Mouse (Mus musculus) monocyte, adult 2 months (primary cell): ENCODE measurements at regions not wholly inside any gene's neighbourhood (a gene's known extent, or its start where the extent isn't known, plus 50 kb on each side); places are given as distances from the start of the nearest gene placed in this dataset.

Experiments used
- DNase-seq, 2 experiments: peaks; one replicate each; pipeline ENCODE4 v3.0.0; 2022; ENCODE audit warnings: low spot score in 2 of 2, low read depth in 1 of 2

DNA sequence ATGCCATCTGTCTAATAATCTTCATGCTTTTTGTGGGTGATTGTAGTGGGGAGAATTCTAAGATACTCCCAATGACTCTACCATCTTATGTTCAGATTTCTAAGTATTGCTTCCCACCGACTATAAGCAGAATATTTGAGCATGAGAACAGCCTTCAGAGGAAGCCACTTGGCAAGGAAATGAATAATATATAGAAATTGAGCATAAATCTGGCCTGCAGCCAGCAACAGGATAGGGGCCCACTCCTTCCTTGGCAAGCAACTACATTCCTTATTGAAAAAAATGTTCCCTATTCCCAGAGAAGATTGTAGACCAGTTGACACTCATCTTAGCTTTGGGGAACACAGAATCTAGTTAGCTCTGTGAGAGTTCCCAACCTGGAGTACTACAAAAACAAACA lies 591.5 kb upstream of the A1bg start:
- DNase-seq: no peak

DNA sequence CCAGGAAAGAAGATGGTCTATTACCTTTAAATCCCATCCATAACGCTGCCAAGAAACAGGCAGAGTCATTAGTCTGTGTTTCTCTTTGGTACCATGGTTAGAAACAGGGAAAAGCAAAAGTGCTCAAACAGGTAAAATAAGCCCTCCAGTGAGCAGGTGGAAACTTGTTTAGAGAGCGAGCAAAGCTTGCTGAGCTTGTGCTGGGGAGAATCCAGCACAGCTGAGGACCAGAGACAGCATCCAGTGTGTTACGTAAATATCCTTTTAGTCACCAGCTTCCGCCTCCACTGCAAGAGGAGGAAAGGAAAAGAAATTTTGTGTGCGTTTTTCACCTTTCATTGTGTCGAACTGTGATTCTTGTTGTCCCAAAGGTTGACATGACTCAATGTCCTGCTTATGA lies 586.0 kb upstream of the A1bg start:
- no peak for DNase-seq

DNA sequence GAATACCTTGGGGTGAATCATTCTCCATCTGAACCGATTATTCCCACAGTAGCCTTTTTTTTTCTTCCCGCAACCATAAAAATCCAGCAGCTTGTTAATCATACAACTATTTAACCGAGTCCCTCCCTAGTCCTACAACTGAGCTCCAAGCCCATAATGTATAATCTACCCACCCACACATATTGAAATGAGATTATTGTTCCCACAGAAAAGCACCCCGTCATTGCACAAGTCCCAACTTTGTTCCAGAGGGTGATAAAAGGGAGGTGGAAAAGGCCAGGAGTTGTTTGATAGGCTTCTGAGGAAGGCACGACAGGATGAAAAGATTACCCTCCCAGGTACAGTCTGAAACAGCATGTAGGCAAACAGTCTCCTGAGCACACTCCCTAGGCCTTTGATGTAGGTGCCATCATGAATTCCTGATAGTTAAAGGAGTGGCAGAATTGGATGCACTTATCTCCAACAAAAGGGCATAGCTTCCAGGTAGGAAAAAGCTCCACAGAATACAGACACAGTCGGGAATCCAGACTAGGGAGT lies 583.6 kb upstream of the A1bg start:
- no peak for DNase-seq

DNA sequence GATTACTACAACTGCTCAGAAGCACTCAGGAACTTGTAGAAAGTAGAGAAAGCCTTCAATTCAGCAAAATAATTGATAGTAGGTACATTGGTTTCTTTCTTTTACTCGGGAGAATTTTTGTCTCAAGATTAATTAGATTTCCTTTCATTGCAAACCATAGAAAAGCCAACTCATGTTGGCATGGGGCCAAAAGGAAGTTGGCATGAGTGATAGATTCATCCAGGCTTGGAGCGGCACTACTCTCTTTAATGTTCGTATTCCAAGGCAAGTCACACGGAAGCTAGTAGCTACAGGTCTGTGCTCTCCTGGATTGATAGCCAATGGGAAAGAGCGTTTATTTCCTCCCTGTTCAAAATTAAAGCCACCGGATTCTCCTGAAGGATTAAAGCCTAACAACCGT lies 580.6 kb upstream of the A1bg start:
- DNase-seq: no peak

DNA sequence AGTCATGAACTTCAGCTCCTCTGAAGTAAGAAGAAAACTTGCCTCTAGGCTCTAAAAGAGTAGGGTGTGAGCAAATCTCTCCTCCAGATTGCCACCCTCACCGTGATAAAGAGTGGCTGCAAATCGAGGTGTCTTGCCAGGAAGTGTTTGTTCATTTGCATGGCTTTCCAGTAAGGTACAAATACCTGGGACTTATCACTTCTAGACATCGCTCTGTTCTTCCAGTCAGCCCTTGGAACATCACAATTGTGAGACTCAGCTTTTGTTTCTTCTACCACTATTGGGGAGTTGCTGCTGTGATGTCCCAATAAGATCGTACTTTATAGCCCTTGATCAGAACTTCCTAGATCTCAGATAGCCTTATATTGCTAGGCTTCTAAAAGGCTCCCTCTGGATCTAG lies 566.9 kb upstream of the A1bg start:
- DNase-seq: no peak

DNA sequence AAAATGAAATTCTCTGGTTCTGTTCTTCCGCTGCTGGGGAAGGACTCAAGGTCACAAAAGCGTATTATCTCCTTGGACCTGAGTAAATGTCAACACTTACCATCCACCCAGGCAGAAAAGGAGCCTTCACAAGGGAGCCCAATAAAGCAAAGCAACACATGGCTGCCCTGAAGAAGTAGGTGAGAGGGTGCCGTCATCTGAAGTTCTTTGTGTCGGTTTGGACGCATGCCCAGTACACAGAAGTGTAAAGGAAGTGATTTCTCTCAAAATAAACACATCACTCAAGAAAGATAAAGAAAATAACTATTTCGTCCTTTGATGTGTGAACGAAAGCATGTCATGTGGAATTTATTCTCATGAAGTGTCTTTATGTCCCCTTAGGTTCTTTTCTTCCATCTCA lies 559.0 kb upstream of the A1bg start:
- no peak for DNase-seq

DNA sequence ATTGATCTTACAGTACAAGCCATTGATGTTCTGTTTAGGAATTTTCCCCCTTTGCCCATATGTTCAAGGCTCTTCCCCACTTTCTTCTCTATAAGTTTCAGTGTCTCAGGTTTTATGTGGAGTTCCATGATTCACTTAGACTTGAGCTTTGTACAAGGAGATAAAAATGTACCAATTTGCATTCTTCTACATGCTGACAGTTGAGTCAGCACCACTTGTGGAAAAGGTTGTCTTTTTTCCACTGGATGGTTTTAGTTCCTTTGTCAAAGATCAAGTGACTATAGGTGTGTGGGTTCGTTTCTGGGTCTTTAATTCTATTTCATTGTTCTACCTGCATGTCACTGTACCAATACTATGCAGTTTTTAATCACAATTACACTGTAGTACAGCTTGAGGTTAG lies 551.1 kb upstream of the A1bg start:
- no peak for DNase-seq

DNA sequence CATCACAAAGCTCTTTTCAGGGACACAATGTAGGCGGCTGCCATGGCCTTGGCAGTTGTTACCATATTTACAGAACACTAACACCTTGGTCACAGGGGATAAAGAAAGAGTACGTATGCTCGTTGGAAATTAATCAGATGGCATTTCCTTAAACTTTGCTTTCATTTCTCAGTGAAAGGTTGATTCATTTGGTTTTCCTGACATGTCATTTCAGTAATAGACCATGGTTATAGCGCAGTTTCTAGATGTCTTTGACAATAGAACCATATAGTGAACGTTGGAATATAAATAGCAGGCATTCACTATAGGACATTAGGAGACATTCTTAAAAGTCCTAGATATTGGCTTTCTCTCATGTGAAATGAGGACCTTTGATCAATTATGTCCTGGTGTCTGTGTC lies 532.2 kb upstream of the A1bg start:
- no peak for DNase-seq

DNA sequence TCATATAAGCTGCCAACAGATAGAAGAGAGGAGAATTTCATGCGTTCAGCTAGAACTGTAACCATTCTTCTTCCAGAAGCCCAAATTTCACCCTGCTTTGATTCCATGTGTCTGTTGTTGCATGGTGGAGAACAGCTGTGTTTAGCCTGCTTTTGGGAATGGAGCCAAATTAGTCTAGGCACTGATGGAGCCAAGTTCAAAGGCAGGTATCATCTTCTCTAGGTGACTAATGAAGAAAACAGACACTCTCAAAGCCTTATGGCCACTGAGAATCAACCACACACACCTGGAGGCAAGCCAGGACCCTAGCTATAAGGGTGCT lies 531.5 kb upstream of the A1bg start:
- DNase-seq: no peak

DNA sequence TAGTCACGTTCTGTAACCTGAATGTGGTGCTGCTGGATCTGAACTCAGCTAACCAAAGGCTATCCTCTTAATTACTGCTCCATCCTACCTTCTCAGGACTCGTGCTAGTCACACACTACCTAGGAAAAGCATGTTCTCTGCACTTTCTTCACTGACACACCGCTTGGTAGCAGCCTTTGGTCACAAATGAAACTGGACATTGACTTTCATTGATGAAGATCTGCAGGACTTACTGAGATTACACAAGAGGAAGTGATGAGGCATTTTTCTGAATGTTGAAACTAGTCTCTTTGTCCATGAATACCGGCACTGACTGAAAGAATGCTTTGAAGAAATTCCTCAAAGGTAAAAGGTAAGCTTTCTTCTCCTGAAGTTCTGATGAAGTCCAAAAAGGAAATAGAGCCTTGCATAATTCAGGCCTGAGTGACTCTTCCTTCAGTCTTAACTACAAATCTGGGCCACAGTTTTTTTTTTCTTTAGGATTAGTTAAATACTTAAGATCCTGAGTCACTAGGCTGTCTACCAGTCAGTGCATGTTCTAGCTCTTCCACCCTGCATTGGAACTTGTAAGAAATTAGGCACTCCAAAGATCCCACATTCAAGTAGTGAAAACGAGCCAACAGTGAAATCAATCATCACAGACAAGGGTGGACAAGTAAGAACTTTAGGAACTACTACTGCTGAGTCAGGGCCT lies 531.0 kb upstream of the A1bg start:
- DNase-seq: no peak

DNA sequence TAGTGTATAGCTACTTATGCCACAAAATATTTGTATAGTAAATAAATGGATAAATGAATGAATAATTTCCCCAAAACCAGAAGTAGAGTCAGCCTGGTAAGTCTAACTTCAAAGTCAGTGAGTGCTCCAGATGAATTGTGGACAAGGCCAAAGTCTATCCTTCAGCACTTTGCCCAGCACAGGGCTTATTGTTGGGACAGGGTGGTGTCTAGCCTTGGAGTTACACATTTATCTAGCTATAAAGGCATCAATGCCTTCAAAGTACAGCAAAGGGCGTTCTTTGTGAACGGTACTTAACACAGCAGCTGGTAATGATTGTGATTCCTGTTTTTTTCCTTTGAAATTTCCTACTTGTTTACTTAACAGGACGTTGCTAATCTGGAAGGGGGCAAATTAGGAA lies 527.4 kb upstream of the A1bg start:
- no peak for DNase-seq

DNA sequence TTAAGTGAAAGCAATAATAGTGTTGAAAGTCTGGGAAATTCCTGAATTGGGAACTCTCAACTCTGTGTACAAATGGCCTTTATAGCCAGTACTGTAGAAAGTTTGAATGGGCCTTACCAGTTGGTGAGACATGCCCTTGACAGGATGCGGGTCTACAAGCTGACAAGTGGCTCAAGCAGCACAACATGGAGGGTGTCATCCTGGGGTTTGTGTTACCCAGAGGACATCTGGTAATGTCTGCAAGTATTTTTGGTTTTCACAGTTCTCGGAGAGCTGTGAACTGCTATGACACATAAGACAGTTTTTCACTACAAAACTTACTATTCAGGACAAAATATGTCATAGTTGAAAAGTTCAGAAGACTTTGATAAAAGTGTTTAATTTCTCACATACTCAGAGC lies 525.7 kb upstream of the A1bg start:
- no peak for DNase-seq

DNA sequence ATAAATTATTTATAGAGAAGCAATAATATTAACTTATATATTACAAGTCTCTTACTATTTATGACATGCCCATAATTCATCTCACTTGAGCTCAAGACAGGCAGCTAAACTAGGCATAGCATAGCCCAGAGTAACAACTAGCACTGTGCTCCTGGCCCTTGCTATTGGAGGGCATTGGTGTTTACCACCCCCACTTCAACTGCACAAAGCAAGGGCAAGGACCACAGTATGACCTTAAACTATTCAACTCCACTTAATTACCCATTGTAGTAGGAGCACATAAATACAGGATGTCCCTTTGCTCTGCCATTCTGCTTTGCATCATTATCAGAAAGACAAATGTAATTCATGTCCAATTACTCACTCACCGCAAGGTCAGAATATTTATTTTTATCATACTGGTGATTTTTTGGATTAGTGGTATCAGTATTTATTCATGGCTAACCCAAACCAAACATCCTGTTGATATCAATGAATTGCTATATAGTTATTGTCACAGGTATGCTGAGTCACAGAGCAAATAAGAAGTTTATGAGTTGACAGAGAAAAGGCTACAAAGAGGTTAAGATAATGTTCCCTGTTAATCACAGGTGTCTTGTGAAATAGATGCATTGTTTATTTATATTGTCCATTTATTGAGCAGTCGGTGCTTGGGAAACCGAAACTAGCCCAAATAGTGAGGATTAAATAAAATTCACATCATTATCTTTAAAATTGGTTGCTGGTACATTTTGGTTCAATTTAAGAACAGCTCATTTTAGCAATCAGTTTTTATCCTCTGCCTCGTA lies 523.4 kb upstream of the A1bg start:
- no peak for DNase-seq

DNA sequence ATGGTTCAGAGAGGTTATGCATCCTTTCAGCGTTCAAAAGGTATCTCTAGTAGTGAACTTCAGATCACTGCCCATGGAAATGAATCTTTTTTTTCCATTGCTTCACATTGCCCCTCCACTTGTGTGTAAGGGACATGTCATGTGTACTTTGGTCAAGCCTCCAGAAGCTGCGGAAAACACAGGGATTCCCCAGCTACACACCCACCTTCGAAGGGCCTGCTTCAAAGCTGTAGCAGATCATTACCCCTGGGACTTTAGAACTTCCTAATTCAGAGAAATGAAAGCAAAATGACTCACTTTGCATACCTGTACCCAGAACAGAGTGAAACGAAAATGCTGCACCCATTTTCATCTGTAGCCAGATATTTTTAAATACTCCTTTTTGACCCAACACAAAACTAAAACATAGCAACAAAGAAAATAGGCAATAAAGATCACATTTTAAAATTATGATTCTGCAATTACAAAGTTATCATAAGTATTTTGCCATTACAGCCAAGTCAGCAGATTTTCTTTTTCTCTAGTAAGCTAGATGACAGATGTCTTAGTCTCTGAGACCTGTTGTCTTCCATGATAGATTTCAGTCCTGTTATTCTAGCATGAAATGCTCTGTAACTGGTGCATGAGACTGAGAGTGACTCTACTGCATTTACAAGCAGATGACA lies 519.1 kb upstream of the A1bg start:
- no peak for DNase-seq

DNA sequence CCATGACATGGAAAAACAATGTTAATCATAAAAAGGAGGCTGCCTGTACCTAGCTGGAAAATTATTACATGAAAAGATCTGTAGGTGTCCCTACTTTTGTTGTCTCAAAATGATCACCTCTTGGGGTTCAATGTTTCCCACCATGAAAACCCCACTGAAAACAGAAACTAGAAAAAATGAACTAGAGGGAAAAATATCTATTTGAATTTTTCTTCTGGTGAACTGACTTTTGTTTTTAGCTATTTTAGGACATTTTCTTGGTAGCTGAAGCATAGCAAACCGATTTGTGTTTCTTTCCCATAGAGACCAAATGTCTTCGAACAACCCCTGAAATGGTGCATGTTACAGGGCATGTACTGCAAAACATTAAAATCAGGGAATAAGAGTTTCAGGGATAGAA lies 518.2 kb upstream of the A1bg start:
- DNase-seq: no peak

DNA sequence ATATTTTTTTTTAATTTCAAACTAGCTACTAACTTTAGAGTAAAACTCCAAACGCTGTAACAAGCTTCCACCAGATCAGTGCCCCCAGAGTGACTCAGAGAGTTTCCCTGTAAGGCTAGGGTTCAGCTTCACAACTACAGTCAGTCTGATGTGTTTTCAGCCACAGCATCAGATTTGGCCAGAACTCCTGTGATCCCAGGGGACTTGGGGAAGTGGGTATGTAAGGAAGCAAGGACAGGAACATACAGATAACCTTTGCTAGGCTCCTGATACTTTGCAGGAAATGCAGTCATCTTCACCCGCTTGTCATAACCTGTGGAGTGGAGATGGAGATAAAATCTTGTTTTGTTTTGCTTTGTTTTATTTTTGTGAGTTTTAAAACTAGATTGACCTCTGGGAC lies 517.5 kb upstream of the A1bg start:
- no peak for DNase-seq

DNA sequence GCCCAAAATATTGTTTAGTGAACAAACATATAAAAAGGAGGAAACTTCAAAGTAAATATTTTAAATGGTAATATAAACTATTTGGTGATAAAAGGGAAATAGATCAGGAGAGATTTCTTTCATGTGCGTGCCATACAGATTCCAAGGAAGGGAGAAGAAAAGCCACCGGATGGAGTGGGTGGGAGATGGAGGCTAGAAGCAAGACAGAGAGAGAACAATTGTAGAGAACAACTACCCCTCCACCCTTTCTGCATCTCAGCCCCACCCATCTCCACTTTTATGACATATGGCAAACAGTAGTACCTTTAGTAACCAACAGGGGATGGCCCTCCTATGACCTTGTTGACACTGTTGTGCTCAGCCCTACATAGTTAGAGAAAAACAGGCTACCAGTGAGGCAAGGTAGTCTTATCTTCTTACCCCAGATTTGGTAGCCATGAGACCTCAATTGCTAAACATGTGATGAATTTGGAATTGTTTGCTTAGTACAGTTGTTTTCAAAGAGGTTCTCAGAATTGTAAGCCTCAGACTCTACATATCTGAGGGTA lies 516.9 kb upstream of the A1bg start:
- no peak for DNase-seq

DNA sequence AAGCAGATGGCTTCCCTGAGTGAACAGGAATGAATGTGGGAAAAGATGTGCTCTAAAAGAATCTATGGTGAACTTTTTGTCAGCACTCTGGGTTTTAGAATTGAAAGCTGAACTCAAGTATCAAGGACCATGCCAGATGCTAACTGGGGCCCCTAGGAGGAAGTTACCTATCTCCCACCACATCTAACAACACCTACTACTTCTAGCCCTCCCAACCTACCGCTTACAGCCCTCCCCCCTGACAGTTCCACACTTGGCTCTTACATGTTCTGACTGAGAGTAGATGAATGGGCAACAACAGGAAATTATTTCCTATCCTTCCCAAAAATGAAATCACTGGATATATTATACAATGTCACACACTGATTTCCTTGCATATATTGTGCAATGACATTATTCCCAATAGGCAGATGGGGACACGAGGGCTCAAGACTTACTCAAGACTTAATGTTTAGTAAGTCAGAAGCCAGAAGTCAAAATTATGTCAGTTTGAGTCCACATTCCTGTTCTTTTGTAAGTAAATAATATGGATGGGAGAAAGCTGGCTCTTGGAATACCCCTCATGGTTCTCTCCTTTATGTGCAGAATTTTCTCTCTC lies 506.1 kb upstream of the A1bg start:
- DNase-seq: no peak

DNA sequence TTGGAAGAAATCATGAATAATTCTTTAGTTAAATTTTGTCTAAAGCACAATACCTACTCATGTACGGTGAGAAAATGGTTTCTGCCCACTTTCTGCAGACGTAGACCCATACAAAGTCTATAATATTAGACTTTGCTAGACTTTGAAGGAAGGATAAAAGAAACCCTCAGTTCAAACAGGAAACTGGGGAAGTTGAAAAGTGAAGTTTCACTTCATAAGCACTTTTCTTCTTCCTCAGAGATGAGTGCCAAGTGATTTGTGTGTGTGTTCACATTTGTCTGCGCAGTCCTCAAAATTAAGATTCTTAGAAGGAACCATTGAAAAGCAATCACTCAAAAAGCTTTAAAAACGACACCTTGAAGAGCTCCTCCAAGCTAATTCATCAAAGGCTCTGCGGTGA lies 500.2 kb upstream of the A1bg start:
- DNase-seq: no peak

DNA sequence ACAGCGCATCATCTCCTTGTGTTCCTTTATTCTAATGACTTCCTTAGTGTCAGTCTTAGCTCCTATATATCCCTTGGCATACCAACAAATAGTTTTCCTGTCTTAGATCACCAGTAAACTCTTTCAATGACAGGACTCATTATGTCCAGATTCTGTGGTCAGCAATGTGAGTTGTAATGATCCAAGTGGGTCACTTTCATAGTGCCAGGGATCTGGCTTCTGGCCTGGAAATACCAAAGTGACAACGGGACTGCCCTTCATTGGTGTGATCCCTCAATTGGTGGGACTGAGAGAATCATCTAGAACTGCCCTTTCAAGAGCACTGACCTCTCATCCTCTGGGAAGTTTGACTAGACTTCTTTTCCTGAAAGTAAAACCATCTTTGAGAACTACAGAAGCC lies 494.7 kb upstream of the A1bg start:
- DNase-seq: no peak

DNA sequence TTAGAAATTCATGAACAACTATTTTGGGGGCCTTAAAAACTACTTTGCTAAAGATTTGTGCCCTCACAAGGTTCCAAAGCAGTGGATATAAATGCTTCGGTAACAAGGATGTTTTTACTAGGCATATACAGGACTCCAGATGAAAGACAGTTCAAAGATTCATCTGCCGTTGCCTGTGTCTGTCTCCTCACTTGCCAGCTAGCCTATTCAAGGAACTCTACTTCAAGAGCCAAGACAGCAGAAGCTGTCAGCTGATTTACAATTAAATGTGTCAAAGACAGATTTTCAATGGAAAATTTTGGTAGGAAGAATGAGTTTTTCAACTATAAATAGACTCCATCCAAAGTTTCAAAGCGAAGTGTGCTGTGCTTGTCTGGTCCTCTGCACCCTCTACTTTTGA lies 494.0 kb upstream of the A1bg start:
- DNase-seq: no peak

DNA sequence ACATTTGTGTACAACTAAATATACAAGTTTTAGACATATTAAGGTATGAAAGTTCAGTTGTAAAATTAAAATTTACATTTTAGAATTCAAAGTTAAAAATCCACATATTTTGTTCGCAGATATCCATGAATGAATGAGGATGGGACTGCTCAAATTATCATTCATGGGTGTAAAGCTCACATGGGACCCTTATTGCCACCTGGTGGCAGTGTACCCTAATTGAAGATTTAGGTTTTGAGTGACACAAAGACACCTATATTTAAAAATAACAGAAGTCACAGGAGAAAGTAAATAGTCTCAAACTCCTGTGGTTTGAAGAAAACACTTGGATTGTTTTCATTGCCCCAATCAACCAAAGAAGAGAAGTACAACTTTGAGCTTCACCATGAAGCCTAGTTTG lies 492.8 kb upstream of the A1bg start:
- no peak for DNase-seq
